Mouse (Mus musculus) ES-Bruce4 (cell line): ENCODE measurements around the gene Dmd. TPM values are rescaled to one million over a fixed set of nuclear protein-coding genes. Genes with fewer than 3 reads are reported as not detected.

Experiments
- H3K27ac ChIP-seq: 2 replicates; pipeline ENCODE4 v1.5.1; 2012; ENCODE audit warnings: low read length, inconsistent platforms; ENCODE audit not compliant: insufficient read depth
- H3K27me3 ChIP-seq: 2 replicates; pipeline ENCODE4 v1.6.1; 2012; ENCODE audit warnings: mild to moderate bottlenecking, low read length, inconsistent platforms; ENCODE audit not compliant: control insufficient read depth, poor library complexity, insufficient read depth, severe bottlenecking
- H3K36me3 ChIP-seq: 2 replicates; pipeline ENCODE4 v1.6.1; 2012; ENCODE audit warnings: inconsistent platforms, mild to moderate bottlenecking, low read length, moderate library complexity; ENCODE audit not compliant: control insufficient read depth, poor library complexity, insufficient read depth, severe bottlenecking
- H3K4me1 ChIP-seq: one replicate; pipeline ENCODE4 v1.8.1; 2011; ENCODE audit warnings: low read length; ENCODE audit not compliant: control insufficient read depth, insufficient read depth
- H3K4me3 ChIP-seq: 2 replicates; pipeline ENCODE4 v1.5.1; 2011; ENCODE audit warnings: low read depth, mild to moderate bottlenecking, low read length
- H3K9ac ChIP-seq: 2 replicates; pipeline ENCODE4 v1.6.1; 2012; ENCODE audit warnings: low read depth, mild to moderate bottlenecking, inconsistent platforms; ENCODE audit not compliant: poor library complexity, severe bottlenecking
- H3K9me3 ChIP-seq: replicated peaks from 2 replicates; pipeline ENCODE4 v1.6.1; 2012; ENCODE audit warnings: mild to moderate bottlenecking, low read length, inconsistent platforms; ENCODE audit not compliant: control insufficient read depth, poor library complexity, insufficient read depth, severe bottlenecking
- CTCF ChIP-seq: IDR thresholded peaks from one replicate; pipeline ENCODE4 v1.8.1; 2011; ENCODE audit warnings: low read depth, low read length
- EP300 ChIP-seq: IDR thresholded peaks from 2 replicates; pipeline ENCODE4 v1.6.1; 2011; ENCODE audit warnings: low read depth, low read length; ENCODE audit not compliant: insufficient read depth
- POLR2A ChIP-seq: IDR thresholded peaks from one replicate; pipeline ENCODE4 v1.8.1; 2011; ENCODE audit warnings: low read length; ENCODE audit not compliant: insufficient read depth
- polyA plus RNA-seq: library from polyadenylated mRNA; stranded (reverse); fragments of >200 nt; gene quantifications from 2 replicates; pipeline ENCODE4 v1.2.4, GENCODE M21; 2011; ENCODE audit warnings: low read depth; ENCODE audit not compliant: missing spikeins, insufficient read depth, insufficient read length

Dmd gene
- polyA plus RNA-seq, 1 experiment, result 29.5 TPM

DNA sequence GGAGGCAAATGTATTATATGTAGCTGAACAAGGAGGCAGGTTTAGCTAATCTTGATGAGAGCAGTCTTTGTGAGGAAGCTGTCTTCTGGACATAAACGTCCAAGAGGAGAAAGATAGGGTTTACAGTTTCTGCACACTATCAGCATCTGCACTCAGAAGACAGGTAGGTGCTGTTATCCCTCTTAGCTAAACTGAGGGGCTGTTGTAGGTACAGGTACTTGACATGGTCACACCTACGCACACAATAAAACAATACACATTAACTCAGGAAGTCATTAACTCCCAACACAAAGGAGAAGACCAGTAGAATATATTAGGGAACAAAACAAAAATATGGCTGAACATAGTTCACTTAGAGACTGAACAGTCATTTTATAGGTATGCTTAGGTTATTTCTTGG lies 1217.2 kb downstream of the Dmd start:
- TF ChIP-seq EP300 (no peak), POLR2A (no peak), CTCF (no peak)
- H3K4me3 ChIP-seq, result no peak overlapping the region
- no peak overlapping the region for H3K9ac ChIP-seq
- no peaks in the 10 kb centered on the region for H3K4me1 ChIP-seq
- H3K27ac ChIP-seq, result no peak overlapping the region
- H3K9me3 ChIP-seq, result no peaks in the 10 kb centered on the region
- no peaks in the 10 kb centered on the region for H3K27me3 ChIP-seq
- H3K36me3 ChIP-seq, result no peaks in the 10 kb centered on the region

DNA sequence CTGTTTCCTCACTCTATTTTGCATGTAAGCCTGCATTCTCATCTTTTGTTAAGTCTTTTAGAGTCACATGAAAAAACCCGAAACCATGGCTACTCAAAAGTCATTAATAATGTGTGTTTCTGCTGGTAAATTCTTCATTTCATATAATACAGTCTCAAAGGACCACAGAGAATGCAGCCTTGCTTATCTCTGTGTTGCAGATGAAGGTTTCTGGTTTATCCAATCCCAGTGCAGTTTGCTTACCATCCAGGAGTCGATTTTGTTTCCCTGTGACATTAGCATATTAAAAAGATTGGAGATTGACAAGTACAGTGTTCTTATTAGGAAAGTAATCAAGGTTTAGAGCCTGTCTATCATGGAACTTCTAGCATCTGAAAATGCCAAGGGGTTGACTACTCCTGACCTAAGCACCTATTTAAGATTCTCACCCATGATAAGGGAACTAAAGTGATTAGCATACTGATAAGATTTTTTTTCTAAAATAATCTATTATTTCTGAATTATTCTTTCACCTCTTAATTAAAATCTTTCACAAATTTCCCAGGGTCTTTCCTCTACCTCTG lies 1292.7 kb downstream of the Dmd start:
- H3K4me1 ChIP-seq, result no peaks in the 10 kb centered on the region
- no peak overlapping the region for H3K27ac ChIP-seq
- TF ChIP-seq EP300, result no peak
- no peak for TF ChIP-seq POLR2A
- TF ChIP-seq CTCF, result no peak

DNA sequence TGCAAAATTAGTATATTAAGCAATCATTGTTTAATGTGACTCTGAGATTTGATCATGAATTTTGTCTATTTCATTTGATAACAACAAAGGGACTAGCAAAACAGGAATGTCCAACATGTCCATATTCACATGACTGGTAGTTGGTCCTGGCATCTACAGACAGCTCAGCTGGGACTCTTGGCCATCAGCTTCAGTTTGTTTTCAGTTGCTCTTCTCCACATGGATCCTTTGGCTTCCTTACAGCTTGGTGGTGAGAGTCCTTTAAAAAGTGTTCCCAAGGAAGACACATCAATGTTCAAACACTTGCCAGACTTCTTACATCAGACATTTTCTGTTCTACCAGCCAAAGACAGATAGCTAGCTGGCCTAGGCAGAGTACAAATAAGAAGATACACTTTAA lies 1381.9 kb downstream of the Dmd start:
- no peaks in the 10 kb centered on the region for H3K9me3 ChIP-seq
- H3K4me3 ChIP-seq, result no peak overlapping the region
- H3K9ac ChIP-seq, result no peak overlapping the region
- H3K27me3 ChIP-seq, result no peaks in the 10 kb centered on the region
- TF ChIP-seq CTCF, result no peak
- no peak for TF ChIP-seq POLR2A
- no peak for TF ChIP-seq EP300
- H3K36me3 ChIP-seq, result no peaks in the 10 kb centered on the region
- no peaks in the 10 kb centered on the region for H3K4me1 ChIP-seq
- no peak overlapping the region for H3K27ac ChIP-seq

More for the DNA sequence above, 1292.7 kb downstream of the Dmd start:
- Histone ChIP-seq H3K9me3 (no peaks in the 10 kb centered on the region), H3K27me3 (no peaks in the 10 kb centered on the region), H3K36me3 (no peaks in the 10 kb centered on the region), H3K9ac (no peak overlapping the region), H3K4me3 (no peak overlapping the region)

DNA sequence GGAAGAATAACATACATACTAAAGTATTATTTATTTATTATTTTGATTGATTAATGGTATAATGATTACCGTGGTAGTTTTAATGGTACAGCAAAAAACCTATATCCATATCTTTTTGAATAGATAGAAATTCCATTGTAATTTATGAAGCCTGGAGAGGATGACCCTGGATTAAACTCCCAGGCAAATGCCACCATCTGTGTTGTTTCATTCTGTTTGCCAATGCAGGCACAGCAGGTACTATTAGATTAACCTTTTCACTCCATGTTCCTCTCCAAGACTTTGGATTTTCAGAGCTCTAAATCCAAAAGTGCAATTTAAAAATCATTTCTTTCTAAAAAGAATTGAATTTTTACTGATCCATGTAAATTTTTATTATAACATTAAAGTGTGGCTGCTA lies 1383.5 kb downstream of the Dmd start:
- no peak overlapping the region for H3K27ac ChIP-seq
- TF ChIP-seq CTCF, result no peak
- no peak for TF ChIP-seq POLR2A
- no peak for TF ChIP-seq EP300
- no peaks in the 10 kb centered on the region for H3K27me3 ChIP-seq
- no peaks in the 10 kb centered on the region for H3K36me3 ChIP-seq
- H3K4me1 ChIP-seq, result no peaks in the 10 kb centered on the region
- no peaks in the 10 kb centered on the region for H3K9me3 ChIP-seq
- no peak overlapping the region for H3K9ac ChIP-seq
- no peak overlapping the region for H3K4me3 ChIP-seq

DNA sequence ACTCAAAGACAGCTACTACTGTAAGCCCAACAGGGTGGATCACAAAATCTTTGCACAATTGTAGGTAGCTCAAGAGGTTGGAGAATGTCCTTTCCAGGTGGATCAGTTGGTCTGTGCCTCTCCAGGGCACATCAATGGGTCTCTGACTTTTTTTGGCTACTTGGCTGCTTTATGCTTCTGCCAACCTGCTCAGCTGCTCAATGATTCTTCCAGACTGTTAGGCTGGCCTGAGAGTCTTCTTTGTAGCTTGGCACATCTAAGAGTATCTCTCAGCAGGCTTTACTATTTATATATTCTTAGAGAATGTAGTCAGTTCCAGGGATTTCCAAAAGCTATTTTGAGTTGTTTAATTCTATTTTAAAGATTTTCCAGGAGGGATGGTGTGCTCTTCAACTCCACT lies 1416.3 kb downstream of the Dmd start:
- no peaks in the 10 kb centered on the region for H3K4me1 ChIP-seq
- no peaks in the 10 kb centered on the region for H3K36me3 ChIP-seq
- H3K9ac ChIP-seq, result no peak overlapping the region
- no peak overlapping the region for H3K4me3 ChIP-seq
- H3K27me3 ChIP-seq, result no peaks in the 10 kb centered on the region
- no peak for TF ChIP-seq POLR2A
- H3K9me3 ChIP-seq, result no peaks in the 10 kb centered on the region
- no peak overlapping the region for H3K27ac ChIP-seq

DNA sequence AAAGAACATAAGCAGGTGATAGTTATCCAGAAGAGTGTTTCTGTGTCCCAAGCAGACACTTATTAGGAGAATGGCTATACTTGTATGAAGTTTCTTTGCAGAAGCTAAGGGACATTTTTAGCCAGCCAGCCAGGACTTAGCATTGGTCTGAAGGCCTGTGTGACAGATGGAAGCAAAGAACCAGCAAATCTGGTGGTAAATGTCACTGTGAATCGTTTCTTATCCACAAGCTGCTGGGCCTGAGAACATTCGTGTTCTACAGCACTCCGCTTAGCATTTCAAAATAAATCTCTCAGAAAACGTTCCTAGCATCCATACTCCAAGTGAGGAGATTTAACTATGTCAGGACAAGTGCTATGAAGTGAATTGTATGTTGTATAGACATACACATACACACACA lies 1486.9 kb downstream of the Dmd start:
- Histone ChIP-seq H3K36me3 (no peaks in the 10 kb centered on the region), H3K9me3 (no peaks in the 10 kb centered on the region), H3K9ac (no peak overlapping the region), H3K27me3 (no peaks in the 10 kb centered on the region), H3K4me3 (no peak overlapping the region), H3K4me1 (no peaks in the 10 kb centered on the region), H3K27ac (no peak overlapping the region)
- TF ChIP-seq EP300 (no peak), CTCF (no peak), POLR2A (no peak)

DNA sequence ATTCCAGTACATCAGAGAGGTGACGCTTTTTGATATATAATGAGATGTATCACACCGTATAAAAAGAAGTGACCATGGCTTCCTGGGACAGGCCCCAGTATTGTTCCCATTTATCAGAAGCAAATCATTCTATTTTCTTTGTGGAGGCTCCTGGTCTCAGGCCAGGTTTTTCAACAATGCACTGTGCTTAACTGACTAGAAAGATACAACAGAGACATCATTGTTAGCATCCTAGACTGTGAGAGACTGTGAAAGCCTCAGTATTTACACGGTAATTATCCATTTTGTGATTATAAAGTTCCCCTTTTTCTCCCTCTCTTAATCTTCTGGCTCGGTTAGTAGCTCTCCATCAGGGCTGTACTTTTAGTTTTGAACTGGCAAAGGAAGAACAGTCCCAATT lies 1487.9 kb downstream of the Dmd start:
- TF ChIP-seq POLR2A (no peak), EP300 (no peak), CTCF (no peak)
- H3K27ac ChIP-seq, result no peak overlapping the region
- H3K36me3 ChIP-seq, result no peaks in the 10 kb centered on the region
- no peaks in the 10 kb centered on the region for H3K4me1 ChIP-seq
- H3K9ac ChIP-seq, result no peak overlapping the region
- H3K9me3 ChIP-seq, result no peaks in the 10 kb centered on the region
- no peak overlapping the region for H3K4me3 ChIP-seq
- no peaks in the 10 kb centered on the region for H3K27me3 ChIP-seq
